Mouse (Mus musculus) limb, embryonic 12.5 days (tissue): ENCODE data around the gene Naa35. TPM values are rescaled to one million over a fixed set of nuclear protein-coding genes. Genes with fewer than 3 reads are reported as not detected.

Source experiments
- ATAC-seq: fragments of 200-750 bp; cut with Nextera tagmentation; 2 replicates; pipeline ENCODE4 v1.8.0; 2017; ENCODE audit warnings: low read depth, moderate TSS enrichment; ENCODE audit not compliant: insufficient number of reproducible peaks, insufficient read depth, low FRiP score, low TSS enrichment
- H3K27ac ChIP-seq: fragments of 300-500 bp; sonication (generic); 2 replicates; pipeline ENCODE4 v1.5.1; 2016; ENCODE audit warnings: mild to moderate bottlenecking, moderate library complexity
- H3K27me3 ChIP-seq: fragments of 300-500 bp; sonication (generic); 2 replicates; pipeline ENCODE4 v1.6.1; 2016; ENCODE audit warnings: mild to moderate bottlenecking, moderate library complexity
- H3K36me3 ChIP-seq: fragments of 300-500 bp; sonication (generic); 2 replicates; pipeline ENCODE4 v1.6.1; 2016; ENCODE audit warnings: mild to moderate bottlenecking, moderate library complexity
- H3K4me1 ChIP-seq: fragments of 300-500 bp; sonication (generic); replicated peaks from 2 replicates; pipeline ENCODE4 v1.6.1; 2016
- H3K4me2 ChIP-seq: fragments of 300-500 bp; sonication (generic); 2 replicates; pipeline ENCODE4 v1.6.1; 2016; ENCODE audit warnings: mild to moderate bottlenecking, moderate library complexity
- H3K4me3 ChIP-seq: fragments of 300-500 bp; sonication (generic); replicated peaks from 2 replicates; pipeline ENCODE4 v1.5.1; 2016; ENCODE audit warnings: mild to moderate bottlenecking
- H3K9ac ChIP-seq: fragments of 300-500 bp; sonication (generic); replicated peaks from 2 replicates; pipeline ENCODE4 v1.6.1; 2016; ENCODE audit warnings: mild to moderate bottlenecking, moderate library complexity
- H3K9me3 ChIP-seq: fragments of 300-500 bp; sonication (generic); 2 replicates; pipeline ENCODE4 v1.6.1; 2016; ENCODE audit warnings: mild to moderate bottlenecking, moderate library complexity
- whole genome bisulfite sequencing: fragments of 180-500 bp; shearing (Covaris S2); methylation state at CpG from one replicate; pipeline ENCODE4 v1.1.7; 2016; 5-methylcytosine and 5-hydroxymethylcytosine counted together
- polyA plus RNA-seq: library from polyadenylated mRNA; unstranded; fragments of >200 nt; fragmentation: Nextera tagmentation; extraction: Ambion mirVana; gene quantifications from 2 replicates; pipeline ENCODE4 v1.2.1, GENCODE M21; 2016

Naa35 gene
- polyA plus RNA-seq, 1 experiment from 2014 or later: 127 TPM

DNA sequence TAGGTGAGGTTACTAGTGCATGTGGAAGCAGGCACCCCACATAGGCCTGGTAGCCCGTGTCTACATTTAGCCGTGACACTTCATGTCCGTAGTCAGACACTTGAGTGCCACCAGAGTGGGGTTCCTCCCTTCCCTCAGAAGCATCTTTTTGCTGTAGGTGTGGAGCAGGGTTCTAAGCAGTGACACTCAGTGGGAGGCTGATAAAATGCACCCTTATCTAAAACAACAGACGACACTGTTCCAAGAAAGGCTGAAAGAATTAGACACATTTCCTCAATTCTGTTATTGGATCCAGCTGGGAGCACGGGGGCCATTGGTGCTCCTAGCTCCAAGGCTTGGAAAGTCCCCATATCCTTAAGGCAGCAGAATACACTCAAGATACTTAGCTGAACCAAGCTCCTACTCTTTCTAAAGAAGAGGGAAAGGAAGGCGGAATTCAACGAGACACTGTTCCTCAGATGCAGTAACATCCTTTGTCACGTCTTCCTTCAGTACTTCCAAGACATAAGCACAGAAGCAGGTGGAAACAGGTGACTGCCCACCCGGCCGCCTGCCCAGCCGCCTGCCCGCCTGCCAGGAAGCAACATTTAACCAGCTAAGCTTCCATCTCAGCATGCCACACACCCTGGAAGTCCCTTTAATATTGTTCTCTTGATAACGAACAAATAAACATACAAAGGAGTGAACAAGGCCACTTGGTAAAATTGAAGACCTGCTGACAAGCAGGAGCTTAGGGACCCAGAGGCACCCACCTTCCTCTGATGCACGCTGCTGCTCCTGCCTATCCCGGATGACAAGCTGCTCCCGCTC is 54.5 kb downstream of the Naa35 start:
- H3K4me3 ChIP-seq: no peak overlapping the region
- H3K36me3 ChIP-seq: peaks cover 76% of the 10 kb centered on the region
- no peak overlapping the region for H3K4me2 ChIP-seq
- WGBS: 87% methylated on average over 16 of the region's 16 CpGs
- H3K9ac ChIP-seq: no peak overlapping the region
- H3K9me3 ChIP-seq: no peaks in the 10 kb centered on the region
- no peaks in the 10 kb centered on the region for H3K4me1 ChIP-seq
- ATAC-seq: no peak
- no peak overlapping the region for H3K27ac ChIP-seq
- H3K27me3 ChIP-seq: no peaks in the 10 kb centered on the region

DNA sequence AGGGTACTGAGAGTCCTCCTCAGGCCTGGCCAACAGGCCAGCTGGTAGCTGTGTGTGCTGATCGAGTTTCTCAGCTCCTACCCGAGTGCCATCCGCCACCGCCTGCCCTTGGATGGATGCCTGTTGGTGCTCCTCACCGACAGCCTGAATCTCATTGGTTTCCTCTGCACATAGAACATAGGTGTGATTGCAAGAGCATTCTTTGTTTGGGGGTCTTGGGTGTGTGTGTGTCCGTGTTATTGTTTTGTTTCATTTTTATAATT is 55.0 kb downstream of the Naa35 start:
- Histone ChIP-seq H3K9me3 (no peaks in the 10 kb centered on the region), H3K27ac (no peak overlapping the region), H3K9ac (no peak overlapping the region), H3K36me3 (peaks cover 75% of the 10 kb centered on the region), H3K4me3 (no peak overlapping the region), H3K27me3 (no peaks in the 10 kb centered on the region), H3K4me1 (no peaks in the 10 kb centered on the region), H3K4me2 (no peak overlapping the region)
- no peak for ATAC-seq
- WGBS: 88% methylated on average over 6 of the region's 6 CpGs

DNA sequence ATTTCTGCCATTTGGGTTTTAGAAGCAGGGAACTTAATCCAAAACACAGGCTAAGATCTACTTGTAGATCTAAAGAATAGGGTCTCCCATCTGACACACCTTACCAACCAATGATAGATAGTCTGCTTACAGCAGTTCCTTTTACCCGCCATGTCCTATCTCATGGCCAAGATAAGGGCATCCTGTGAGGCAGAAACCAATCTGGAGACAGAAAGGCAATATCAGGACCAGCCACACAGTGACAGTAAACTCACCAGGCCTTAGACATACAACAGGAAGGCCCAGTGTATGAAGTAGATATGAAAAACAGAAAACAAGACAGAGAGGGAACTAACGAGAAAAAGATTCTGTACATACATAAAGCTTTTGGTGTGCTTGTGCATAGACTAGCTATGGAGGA is 57.8 kb downstream of the Naa35 start:
- Histone ChIP-seq H3K27ac (no peak overlapping the region), H3K9me3 (no peaks in the 10 kb centered on the region), H3K4me1 (no peaks in the 10 kb centered on the region), H3K4me2 (no peak overlapping the region), H3K27me3 (no peaks in the 10 kb centered on the region), H3K4me3 (no peak overlapping the region), H3K9ac (no peak overlapping the region), H3K36me3 (peaks cover 65% of the 10 kb centered on the region)
- ATAC-seq: no peak
- 93% methylated on average over 2 of the region's 2 CpGs for WGBS

DNA sequence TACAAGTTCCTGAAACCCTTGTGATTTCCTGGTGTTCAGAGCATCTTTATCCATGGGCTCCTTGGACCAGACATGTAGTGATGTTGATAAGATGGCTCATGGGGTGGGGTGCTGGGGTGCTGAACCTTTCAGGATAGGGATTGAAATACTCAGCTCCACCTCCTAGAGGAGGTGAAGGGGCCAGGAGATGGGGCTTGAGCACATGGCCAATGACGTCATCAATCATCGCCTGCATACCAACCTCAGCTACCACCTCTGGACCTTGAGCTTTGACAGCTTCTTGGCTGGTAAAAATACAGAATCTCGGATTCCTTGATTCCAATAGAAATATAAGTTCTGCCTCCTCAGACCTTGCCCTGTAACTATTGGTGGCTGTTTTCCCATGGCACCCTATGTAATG is 60.4 kb downstream of the Naa35 start:
- ATAC-seq: no peak
- no peak overlapping the region for H3K9ac ChIP-seq
- no peaks in the 10 kb centered on the region for H3K4me1 ChIP-seq
- no peak overlapping the region for H3K4me3 ChIP-seq
- H3K27ac ChIP-seq: no peak overlapping the region
- H3K27me3 ChIP-seq: no peaks in the 10 kb centered on the region
- 90% methylated on average over 3 of the region's 3 CpGs for WGBS
- H3K36me3 ChIP-seq: peaks cover 69% of the 10 kb centered on the region
- no peaks in the 10 kb centered on the region for H3K9me3 ChIP-seq
- H3K4me2 ChIP-seq: no peak overlapping the region

DNA sequence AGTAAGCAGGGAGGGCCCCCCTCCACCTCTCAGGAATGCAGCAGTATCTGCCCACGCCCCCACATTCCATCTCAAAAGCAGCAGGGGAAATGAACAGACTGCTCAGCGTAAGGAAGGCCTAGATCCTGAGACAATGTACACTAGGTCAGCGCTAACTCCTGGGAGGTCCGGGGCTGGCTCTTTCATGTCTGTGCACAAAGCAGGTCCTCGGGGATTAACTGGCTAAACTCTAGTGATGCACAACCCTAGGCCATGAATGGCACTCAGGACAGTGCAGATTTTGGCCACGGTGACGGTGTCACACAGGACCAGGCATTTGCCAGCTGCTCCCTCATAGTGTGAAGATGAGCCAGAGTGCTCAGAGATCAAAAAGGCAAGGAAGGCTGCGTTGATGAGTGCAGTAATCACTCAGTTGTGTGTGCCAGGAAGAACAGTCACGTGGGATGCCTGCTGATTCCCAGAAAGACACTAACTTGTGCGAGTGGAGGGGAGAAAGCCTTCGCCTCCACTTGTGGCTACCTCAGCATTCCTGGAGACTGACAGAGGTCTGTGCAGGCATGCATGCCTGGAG is 61.7 kb downstream of the Naa35 start:
- Histone ChIP-seq H3K9ac (no peak overlapping the region), H3K9me3 (no peaks in the 10 kb centered on the region), H3K27ac (peak overlapping the region; percentile 20; the same call in 1 of the 2 replicates), H3K4me2 (no peak overlapping the region), H3K36me3 (peaks cover 62% of the 10 kb centered on the region), H3K4me1 (peaks cover 5% of the 10 kb centered on the region; the same call in 1 of the 2 replicates), H3K27me3 (no peaks in the 10 kb centered on the region), H3K4me3 (no peak overlapping the region)
- 60% methylated on average over 11 of the region's 11 CpGs for WGBS
- ATAC-seq: no peak

DNA sequence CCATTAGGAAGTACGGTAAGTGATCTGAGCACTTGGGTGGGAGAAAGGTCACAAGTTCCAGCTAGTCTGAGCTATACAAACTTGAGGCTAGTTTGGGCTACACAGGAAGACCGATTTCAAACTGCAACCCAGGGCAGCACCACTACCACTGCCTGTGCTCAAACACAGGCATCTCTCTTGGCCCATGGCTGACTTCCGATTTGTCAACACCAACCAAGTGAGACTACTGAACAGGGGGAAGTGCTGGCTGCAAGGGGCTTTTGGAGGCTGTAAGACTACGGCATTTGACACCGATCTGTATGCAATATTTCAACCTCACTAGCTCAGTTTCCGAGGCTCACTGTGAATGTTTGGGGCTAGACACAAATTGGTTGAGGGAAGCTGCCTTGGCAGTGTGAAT is 62.4 kb downstream of the Naa35 start:
- peaks cover 56% of the 10 kb centered on the region for H3K36me3 ChIP-seq
- H3K27me3 ChIP-seq: no peaks in the 10 kb centered on the region
- H3K9ac ChIP-seq: no peak overlapping the region
- no peak overlapping the region for H3K27ac ChIP-seq
- H3K4me2 ChIP-seq: no peak overlapping the region
- ATAC-seq: no peak
- H3K4me3 ChIP-seq: no peak overlapping the region
- H3K9me3 ChIP-seq: no peaks in the 10 kb centered on the region
- peaks cover 5% of the 10 kb centered on the region; the same call in 1 of the 2 replicates for H3K4me1 ChIP-seq
- 82% methylated on average over 6 of the region's 6 CpGs for WGBS

DNA sequence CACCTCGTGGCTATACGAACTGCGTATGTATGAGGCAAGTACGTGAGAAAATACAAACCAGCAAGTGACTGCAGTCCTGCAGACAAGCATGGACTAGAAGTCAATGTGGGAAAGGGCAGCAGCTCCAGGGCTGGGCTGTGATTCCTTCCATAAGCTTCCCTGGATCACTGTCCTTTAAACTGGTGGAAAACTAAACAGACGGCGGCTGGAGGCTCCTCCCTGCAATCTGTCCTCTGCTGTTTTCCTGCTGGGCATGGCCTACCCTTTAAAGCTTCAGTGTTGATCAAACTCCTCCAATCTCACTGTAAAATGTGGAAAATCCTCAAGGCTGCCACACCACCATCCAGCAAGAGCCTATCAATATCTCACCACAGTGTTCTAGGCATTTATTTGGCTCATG is 63.5 kb downstream of the Naa35 start:
- H3K4me2 ChIP-seq: no peak overlapping the region
- no peak overlapping the region for H3K9ac ChIP-seq
- H3K4me3 ChIP-seq: no peak overlapping the region
- peaks cover 51% of the 10 kb centered on the region for H3K36me3 ChIP-seq
- whole genome bisulfite sequencing: 91% methylated on average over 6 of the region's 6 CpGs
- H3K27me3 ChIP-seq: no peaks in the 10 kb centered on the region
- H3K9me3 ChIP-seq: no peaks in the 10 kb centered on the region
- peaks cover 5% of the 10 kb centered on the region; the same call in 1 of the 2 replicates for H3K4me1 ChIP-seq
- H3K27ac ChIP-seq: no peak overlapping the region
- ATAC-seq: no peak

DNA sequence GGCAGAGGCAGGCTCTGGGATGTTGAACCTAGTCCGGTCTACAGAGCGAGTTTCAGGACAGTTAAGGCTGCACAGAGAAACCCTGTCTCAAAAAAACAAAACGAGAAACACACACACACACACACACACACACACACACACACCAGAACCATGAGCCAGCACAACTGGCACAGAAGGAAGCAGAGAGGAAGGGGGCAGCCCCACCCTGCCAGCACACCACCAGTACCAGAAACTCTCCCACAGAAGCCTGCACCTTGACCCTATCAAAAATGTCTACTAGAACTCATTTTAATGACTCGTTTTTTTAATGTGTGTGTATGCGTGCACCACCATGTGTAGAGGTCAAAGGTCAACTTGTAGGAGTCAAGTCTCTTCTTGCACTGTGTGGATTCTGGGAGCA is 64.7 kb downstream of the Naa35 start:
- H3K4me2 ChIP-seq: no peak overlapping the region
- H3K4me3 ChIP-seq: no peak overlapping the region
- H3K9ac ChIP-seq: no peak overlapping the region
- no peaks in the 10 kb centered on the region for H3K9me3 ChIP-seq
- H3K27me3 ChIP-seq: no peaks in the 10 kb centered on the region
- no peak for ATAC-seq
- no peak overlapping the region for H3K27ac ChIP-seq
- H3K4me1 ChIP-seq: peaks cover 5% of the 10 kb centered on the region; the same call in 1 of the 2 replicates
- WGBS: 66% methylated on average over 5 of the region's 5 CpGs
- H3K36me3 ChIP-seq: peaks cover 59% of the 10 kb centered on the region

DNA sequence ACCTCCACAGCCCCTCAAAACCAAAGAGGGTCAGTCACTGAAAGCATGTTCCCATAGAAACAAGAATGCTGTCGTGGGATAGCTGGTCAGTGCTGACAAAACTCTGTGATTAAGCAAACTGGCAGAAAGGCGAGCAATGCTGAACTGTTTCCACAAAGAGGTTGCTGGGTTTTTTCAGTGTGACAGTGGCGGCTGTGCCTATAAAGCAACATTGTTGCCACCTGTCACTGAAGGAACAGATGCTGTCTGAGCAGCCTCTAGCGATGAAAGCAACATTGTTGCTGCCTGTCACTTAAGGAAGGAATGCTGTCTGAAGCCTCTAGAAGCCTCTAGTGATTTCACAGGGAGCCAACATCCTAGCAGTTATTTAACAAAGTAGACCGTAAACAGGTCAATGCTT is 67.6 kb downstream of the Naa35 start:
- H3K27ac ChIP-seq: no peak overlapping the region
- H3K4me3 ChIP-seq: no peak overlapping the region
- no peaks in the 10 kb centered on the region for H3K9me3 ChIP-seq
- 73% methylated on average over 5 of the region's 5 CpGs for WGBS
- ATAC-seq: no peak
- no peaks in the 10 kb centered on the region for H3K27me3 ChIP-seq
- H3K4me1 ChIP-seq: peaks cover 11% of the 10 kb centered on the region; the same call in 1 of the 2 replicates
- no peak overlapping the region for H3K9ac ChIP-seq
- H3K36me3 ChIP-seq: peaks cover 39% of the 10 kb centered on the region
- H3K4me2 ChIP-seq: no peak overlapping the region

DNA sequence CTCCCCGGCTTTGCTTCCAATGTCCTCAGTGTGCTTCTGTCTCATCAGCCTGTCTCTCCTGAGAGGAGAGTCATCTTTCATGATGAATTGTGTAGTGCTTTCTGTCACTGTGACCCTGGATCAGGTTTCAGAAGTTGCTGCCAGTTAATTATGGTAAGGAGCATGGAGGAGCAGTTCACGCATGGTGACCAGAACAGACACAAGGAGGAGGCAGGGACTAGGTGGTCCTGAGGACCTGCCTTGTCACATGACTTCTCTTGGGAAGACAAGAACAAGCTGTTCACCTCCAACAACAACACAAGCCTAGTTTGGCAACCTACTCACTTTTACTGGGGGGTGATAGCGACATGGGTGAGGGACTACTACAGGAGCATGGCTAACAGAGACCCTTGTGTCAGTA is 68.1 kb downstream of the Naa35 start:
- peaks cover 11% of the 10 kb centered on the region; the same call in 1 of the 2 replicates for H3K4me1 ChIP-seq
- H3K27ac ChIP-seq: no peak overlapping the region
- H3K9me3 ChIP-seq: no peaks in the 10 kb centered on the region
- no peak overlapping the region for H3K4me3 ChIP-seq
- peaks cover 43% of the 10 kb centered on the region for H3K36me3 ChIP-seq
- H3K4me2 ChIP-seq: no peak overlapping the region
- 64% methylated on average over 3 of the region's 3 CpGs for WGBS
- H3K27me3 ChIP-seq: no peaks in the 10 kb centered on the region
- no peak for ATAC-seq
- H3K9ac ChIP-seq: no peak overlapping the region

DNA sequence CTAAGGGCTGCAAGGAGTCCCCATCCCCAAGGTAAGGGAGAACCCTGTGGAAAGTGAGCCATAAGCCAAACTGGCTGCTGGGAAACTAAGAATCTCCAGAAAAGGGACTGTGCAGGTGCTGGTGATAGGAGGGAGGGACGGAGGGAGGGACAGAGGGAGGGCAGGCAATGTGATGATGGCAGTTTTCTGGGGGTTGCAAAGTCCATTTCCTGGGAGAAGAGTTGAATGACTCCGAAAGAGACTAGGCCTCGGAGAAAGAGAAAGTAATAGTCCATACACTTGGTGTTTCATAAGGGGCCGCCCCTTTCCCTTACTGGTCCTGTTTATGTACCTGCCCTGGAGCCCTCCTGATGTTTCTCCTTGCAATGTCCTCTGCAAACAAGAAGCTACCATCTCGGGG is 69.4 kb downstream of the Naa35 start:
- ATAC-seq: no peak
- H3K9me3 ChIP-seq: no peaks in the 10 kb centered on the region
- no peaks in the 10 kb centered on the region for H3K27me3 ChIP-seq
- 89% methylated on average over 5 of the region's 5 CpGs for WGBS
- no peak overlapping the region for H3K27ac ChIP-seq
- no peak overlapping the region for H3K9ac ChIP-seq
- peaks cover 11% of the 10 kb centered on the region; the same call in 1 of the 2 replicates for H3K4me1 ChIP-seq
- H3K4me2 ChIP-seq: no peak overlapping the region
- no peak overlapping the region for H3K4me3 ChIP-seq
- H3K36me3 ChIP-seq: peaks cover 43% of the 10 kb centered on the region
